Mouse (Mus musculus) liver, postnatal 0 days (tissue): ENCODE results near the gene Supt6. TPM values are rescaled to one million over a fixed set of nuclear protein-coding genes. Genes with fewer than 3 reads are reported as not detected.
A peak's percentile ranks its signal among the peaks of the same experiment; 100 is the strongest.

Experiments
- ATAC-seq: fragments of 200-750 bp; cut with Nextera tagmentation; 2 replicates; pipeline ENCODE4 v1.8.0; 2017; ENCODE audit warnings: mild to moderate bottlenecking, moderate library complexity
- DNase-seq: peaks from one replicate; pipeline ENCODE4 v3.0.0-alpha.2; 2016
- H3K27ac ChIP-seq: fragments of 300-500 bp; sonication (generic); 2 replicates; pipeline ENCODE4 v1.5.1; 2014; ENCODE audit warnings: antibody characterized with exemption, moderate library complexity, mild to moderate bottlenecking, low read depth
- H3K27me3 ChIP-seq: fragments of 300-500 bp; sonication (generic); 2 replicates; pipeline ENCODE4 v1.6.1; 2014; ENCODE audit warnings: low read length, control low read depth, mixed read lengths; ENCODE audit not compliant: insufficient read depth
- H3K36me3 ChIP-seq: fragments of 300-500 bp; sonication (generic); replicated peaks from 2 replicates; pipeline ENCODE4 v1.6.1; 2014; ENCODE audit warnings: mild to moderate bottlenecking, control low read depth, low read length, moderate library complexity, mixed read lengths; ENCODE audit not compliant: insufficient read depth
- H3K4me1 ChIP-seq: fragments of 300-500 bp; sonication (generic); 2 replicates; pipeline ENCODE4 v1.6.1; 2014; ENCODE audit warnings: antibody characterized with exemption, mild to moderate bottlenecking, control low read depth; ENCODE audit not compliant: insufficient read depth
- H3K4me2 ChIP-seq: fragments of 300-500 bp; sonication (generic); 2 replicates; pipeline ENCODE4 v1.6.1; 2014; ENCODE audit warnings: low read depth, mild to moderate bottlenecking, low read length, moderate library complexity, mixed read lengths
- H3K4me3 ChIP-seq: fragments of 300-500 bp; sonication (generic); 2 replicates; pipeline ENCODE4 v1.5.1; 2014; ENCODE audit warnings: low read depth, low read length
- H3K9ac ChIP-seq: fragments of 300-500 bp; sonication (generic); replicated peaks from 2 replicates; pipeline ENCODE4 v1.6.1; 2014; ENCODE audit warnings: mild to moderate bottlenecking, moderate library complexity
- H3K9me3 ChIP-seq: fragments of 300-500 bp; sonication (generic); 2 replicates; pipeline ENCODE4 v1.6.1; 2016; ENCODE audit warnings: mild to moderate bottlenecking, control low read depth, low read length, mixed read lengths
- CTCF ChIP-seq: sonication (generic); IDR thresholded peaks from 2 replicates; pipeline ENCODE4 v1.5.1; 2016; ENCODE audit warnings: antibody characterized with exemption, low read depth
- EP300 ChIP-seq: IDR thresholded peaks from 2 replicates; pipeline ENCODE4 v1.6.1; 2016; ENCODE audit warnings: antibody characterized with exemption, low read depth, mild to moderate bottlenecking
- WGBS: fragments of 180-500 bp; shearing (Covaris S2); extraction: QIAGEN DNeasy Blood & Tissue Kit; methylation state at CpG from one replicate; pipeline ENCODE4 v1.1.7; 2014; ENCODE audit not compliant: insufficient replicate concordance; 5-methylcytosine and 5-hydroxymethylcytosine counted together
- polyA plus RNA-seq: library from polyadenylated mRNA; unstranded; fragments of >200 nt; fragmentation: Nextera tagmentation; extraction: Ambion mirVana; gene quantifications from 2 replicates; pipeline ENCODE4 v1.2.1, GENCODE M21; 2015

Gene Supt6
- polyA plus RNA-seq, 1 experiment from 2014 or later: 5.5 TPM

DNA sequence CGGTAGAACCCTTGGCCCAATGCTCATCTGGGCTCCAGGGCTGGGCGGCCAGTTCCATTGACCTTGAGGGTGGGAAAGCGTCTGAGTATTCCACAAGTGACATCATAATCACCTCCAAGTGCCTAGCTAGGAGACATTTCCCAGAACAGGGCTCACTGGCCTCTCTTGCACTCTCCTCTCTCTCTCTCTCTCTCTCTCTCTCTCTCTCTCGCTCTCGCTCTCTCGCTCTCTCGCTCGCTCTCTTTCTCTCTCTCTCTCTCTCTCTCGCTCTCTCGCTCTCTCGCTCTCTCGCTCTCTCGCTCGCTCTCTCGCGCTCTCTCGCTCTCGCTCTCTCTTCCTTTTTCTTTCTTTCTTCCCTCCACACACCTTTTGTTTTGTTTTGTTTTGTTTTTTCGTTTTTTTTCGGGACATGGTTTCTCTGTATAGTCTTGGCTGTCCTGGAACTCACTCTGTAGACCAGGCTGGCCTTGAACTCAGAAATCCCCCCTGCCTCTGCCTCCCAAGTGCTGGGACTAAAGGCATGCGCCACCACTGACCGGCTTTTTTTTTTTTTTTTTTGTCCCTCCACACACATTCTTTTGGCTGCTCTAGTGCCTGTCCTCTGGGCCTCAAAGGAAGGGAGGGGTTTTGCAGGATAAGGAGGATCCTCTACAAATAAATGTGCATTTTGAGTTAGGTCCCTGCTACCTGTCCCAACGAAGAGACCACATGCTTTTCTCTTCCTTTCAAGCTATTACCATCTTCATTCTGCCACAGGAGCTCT lies 50.5 kb downstream of the Supt6 start:
- Histone ChIP-seq H3K4me1 (peaks cover 10% of the 10 kb centered on the region), H3K9me3 (no peaks in the 10 kb centered on the region), H3K4me3 (peak overlapping the region; percentile 64), H3K36me3 (peaks cover 3% of the 10 kb centered on the region; the same call in 1 of the 2 replicates), H3K27ac (no peak overlapping the region), H3K27me3 (peaks cover 12% of the 10 kb centered on the region), H3K4me2 (peak overlapping the region; percentile 94), H3K9ac (peak overlapping the region; percentile 59)
- 62% methylated on average over 23 of the region's 23 CpGs for WGBS
- ATAC-seq (no peak), DNase-seq (no peak)
- no peak for TF ChIP-seq EP300
- TF ChIP-seq CTCF: no peak

- H3K4me2 ChIP-seq: peak overlapping the region; percentile 94
- no peaks in the 10 kb centered on the region for H3K9me3 ChIP-seq
- DNase-seq: peak; percentile 89
- H3K27ac ChIP-seq: no peak overlapping the region
- peak; percentile 83 for ATAC-seq
- peak overlapping the region; percentile 64 for H3K4me3 ChIP-seq
- peaks cover 3% of the 10 kb centered on the region; the same call in 1 of the 2 replicates for H3K36me3 ChIP-seq
- H3K27me3 ChIP-seq: peaks cover 19% of the 10 kb centered on the region
- TF ChIP-seq EP300: no peak
- TF ChIP-seq CTCF: no peak
- 3% methylated on average over 29 of the region's 30 CpGs for WGBS
- peaks cover 13% of the 10 kb centered on the region for H3K4me1 ChIP-seq
- peak overlapping the region; percentile 59 for H3K9ac ChIP-seq
Measured at GRCm38 (mm10) chr11:78194411-78195100, 51.2 kb downstream of the Supt6 start.

GRCm38 (mm10) chr11:78193113-78193512 lies 52.7 kb downstream of the Supt6 start, which contains the start of gene Proca1:
TSS of gene Proca1 (plus strand) at chr11:78193392.
- Histone ChIP-seq H3K4me2 (peak within 1 kb of the TSS; percentile 94), H3K27ac (no peak within 1 kb of the TSS), H3K9me3 (no peaks in the 10 kb centered on the region), H3K4me1 (peaks cover 21% of the 10 kb centered on the region), H3K36me3 (peaks cover 3% of the 10 kb centered on the region; the same call in 1 of the 2 replicates), H3K9ac (no peak within 1 kb of the TSS), H3K27me3 (peaks cover 34% of the 10 kb centered on the region), H3K4me3 (0 out of 2 replicates have a peak within 1 kb of the TSS, but pooled peaks have one; percentile 64)
- DNase-seq: no peak
- WGBS: 92% methylated on average over 1 of the region's 1 CpGs
- no peak for TF ChIP-seq CTCF
- TF ChIP-seq EP300: no peak
- no peak for ATAC-seq

DNA sequence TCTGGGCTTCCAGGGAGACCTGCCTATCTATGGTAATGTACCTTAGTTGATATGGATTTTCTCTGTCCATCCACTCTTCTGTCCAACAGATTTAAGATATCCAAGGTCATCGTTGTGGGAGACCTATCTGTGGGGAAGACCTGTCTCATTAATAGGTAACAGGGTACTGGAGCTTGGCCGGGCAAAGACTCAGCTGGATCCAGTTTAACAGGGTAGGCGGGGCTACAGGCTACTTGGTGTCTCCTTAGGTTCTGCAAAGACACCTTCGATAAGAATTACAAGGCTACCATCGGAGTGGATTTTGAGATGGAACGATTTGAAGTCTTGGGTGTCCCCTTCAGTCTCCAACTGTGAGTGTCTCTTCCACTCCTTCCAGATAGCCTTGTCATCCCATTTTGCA lies 55.7 kb downstream of the Supt6 start:
- Histone ChIP-seq H3K9ac (no peak overlapping the region), H3K4me3 (peak overlapping the region; percentile 62; the same call in 1 of the 2 replicates), H3K4me2 (peak overlapping the region; percentile 84), H3K27ac (no peak overlapping the region), H3K9me3 (no peaks in the 10 kb centered on the region), H3K4me1 (peaks cover 19% of the 10 kb centered on the region), H3K36me3 (peaks cover 3% of the 10 kb centered on the region; the same call in 1 of the 2 replicates), H3K27me3 (peaks cover 42% of the 10 kb centered on the region)
- WGBS: 64% methylated on average over 6 of the region's 6 CpGs
- no peak for TF ChIP-seq CTCF
- no peak for TF ChIP-seq EP300
- ATAC-seq (no peak), DNase-seq (no peak)

- ATAC-seq: peak; percentile 66
- H3K27me3 ChIP-seq: peaks cover 42% of the 10 kb centered on the region
- no peak for TF ChIP-seq EP300
- no peak for TF ChIP-seq CTCF
Measured at GRCm38 (mm10) chr11:78189234-78190040, 56.4 kb downstream of the Supt6 start.

More at GRCm38 (mm10) chr11:78189234-78190040, 56.4 kb downstream of the Supt6 start:
- Histone ChIP-seq H3K9me3 (no peaks in the 10 kb centered on the region), H3K27ac (peak overlapping the region; percentile 79), H3K4me2 (peak overlapping the region; percentile 84), H3K4me1 (peaks cover 13% of the 10 kb centered on the region), H3K9ac (peak overlapping the region; percentile 72), H3K36me3 (peaks cover 3% of the 10 kb centered on the region; the same call in 1 of the 2 replicates), H3K4me3 (peak overlapping the region; percentile 62)
- 2% methylated on average over 33 of the region's 42 CpGs for WGBS
- DNase-seq: peak; percentile 56
